Mouse (Mus musculus): ENCODE results near the gene Spag17. TPM values are rescaled to one million over a fixed set of nuclear protein-coding genes. Genes with fewer than 3 reads are reported as not detected.
A peak's percentile ranks its signal among the peaks of the same experiment; 100 is the strongest.
"Not testable (repeated sequence)": the region's sequence is repeated elsewhere in the genome, so short reads cannot be mapped to it uniquely, and the experiment has no call there.

Gene Spag17
- polyA plus RNA-seq (2015; fragmentation: Nextera tagmentation; extraction: Ambion mirVana): 1.0 and 1.1 TPM in 2 replicates

GRCm38 (mm10) chr3:99885187-99885811 is at the start of gene Spag17:
TSS of gene Spag17 (plus strand) at chr3:99885406.
- H3K4me1 ChIP-seq: peaks cover 19% of the 10 kb centered on the region
- no peak within 1 kb of the TSS for H3K27ac ChIP-seq
- ATAC-seq (ENCODE audit: low FRiP score, low read depth): peak; percentile 57; the same call in 1 of the 2 replicates
- peak within 1 kb of the TSS; percentile 16; the same call in 1 of the 2 replicates for H3K4me2 ChIP-seq (replicated peaks)
- H3K36me3 ChIP-seq: no peaks in the 10 kb centered on the region
- no peak within 1 kb of the TSS for H3K4me3 ChIP-seq
- H3K27me3 ChIP-seq: no peaks in the 10 kb centered on the region
- H3K9ac ChIP-seq: no peak within 1 kb of the TSS
- no peaks in the 10 kb centered on the region for H3K9me3 ChIP-seq
- WGBS: 38% methylated on average over 16 of the region's 16 CpGs

DNA sequence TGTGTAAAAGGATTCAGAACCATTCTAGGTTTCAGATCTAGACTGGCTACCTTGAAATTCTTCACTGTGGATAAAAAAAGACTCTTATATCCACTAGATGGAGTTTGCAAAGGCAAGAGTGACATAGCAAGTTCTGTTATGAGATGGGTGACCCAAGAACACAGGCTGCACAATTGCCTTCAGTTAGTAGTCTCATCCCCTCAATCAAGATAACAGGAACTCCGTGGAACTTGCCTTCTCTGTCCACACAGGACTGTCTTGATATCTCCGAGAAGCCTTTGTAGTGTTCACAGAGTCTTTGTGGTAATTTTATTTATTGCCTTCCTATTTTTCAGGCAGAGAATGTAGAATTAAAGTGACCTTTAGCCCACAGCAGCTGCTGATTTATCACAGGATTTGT is 42.9 kb upstream of the Spag17 start:
- ATAC-seq (ENCODE audit: low FRiP score, low read depth): no peak
- Histone ChIP-seq H3K9ac (no peak overlapping the region), H3K4me1 (peaks cover 27% of the 10 kb centered on the region), H3K36me3 (no peaks in the 10 kb centered on the region), H3K9me3 (no peaks in the 10 kb centered on the region), H3K27ac (peak overlapping the region; percentile 29; the same call in 1 of the 2 replicates), H3K27me3 (0 out of 2 replicates have a peak, but pooled peaks cover 5% of the 10 kb centered on the region), H3K4me3 (no peak overlapping the region), H3K4me2 (replicated peaks) (no peak overlapping the region)
- WGBS: 23% methylated on average over 2 of the region's 2 CpGs

DNA sequence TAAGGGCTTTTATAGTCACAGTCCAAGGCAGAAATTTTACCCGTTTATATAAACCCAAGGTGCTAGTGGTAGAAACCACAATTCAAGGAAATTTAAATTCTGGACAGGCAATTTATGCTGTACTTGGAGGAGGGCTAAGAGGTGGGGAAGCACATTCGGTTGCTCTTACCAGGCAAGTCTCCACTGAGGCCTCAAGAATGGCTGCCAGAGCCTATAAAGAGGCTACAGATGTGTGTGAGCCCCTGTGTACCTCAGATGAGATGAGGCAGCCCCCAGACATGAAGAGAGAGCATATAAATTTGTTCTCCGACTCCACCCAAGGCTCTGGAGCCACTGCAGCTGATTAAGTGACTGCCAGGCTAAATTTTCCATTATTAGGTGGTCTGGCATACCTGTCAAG is 42.4 kb upstream of the Spag17 start:
- WGBS: 16% methylated on average over 3 of the region's 3 CpGs
- H3K9me3 ChIP-seq: no peaks in the 10 kb centered on the region

GRCm38 (mm10) chr3:99843233-99843632 is 42.0 kb upstream of the Spag17 start:
- H3K4me3 ChIP-seq: no peak overlapping the region
- H3K4me1 ChIP-seq: peaks cover 27% of the 10 kb centered on the region
- 0 out of 2 replicates have a peak, but pooled peaks cover 5% of the 10 kb centered on the region for H3K27me3 ChIP-seq
- ATAC-seq (ENCODE audit: low FRiP score, low read depth): no peak
- no peaks in the 10 kb centered on the region for H3K9me3 ChIP-seq
- WGBS: 77% methylated on average over 6 of the region's 6 CpGs
- no peak overlapping the region for H3K27ac ChIP-seq
- H3K36me3 ChIP-seq: no peaks in the 10 kb centered on the region
- H3K4me2 ChIP-seq (replicated peaks): no peak overlapping the region
- no peak overlapping the region for H3K9ac ChIP-seq

More for the DNA sequence above, 42.4 kb upstream of the Spag17 start:
- ATAC-seq (ENCODE audit: low FRiP score, low read depth): peak; percentile 87
- no peak overlapping the region for H3K9ac ChIP-seq
- no peaks in the 10 kb centered on the region for H3K36me3 ChIP-seq
- 0 out of 2 replicates have a peak, but pooled peaks cover 5% of the 10 kb centered on the region for H3K27me3 ChIP-seq
- no peak overlapping the region for H3K4me2 ChIP-seq (replicated peaks)
- H3K27ac ChIP-seq: no peak overlapping the region; the same call in 1 of the 2 replicates
- no peak overlapping the region for H3K4me3 ChIP-seq
- peaks cover 27% of the 10 kb centered on the region for H3K4me1 ChIP-seq

- no peak; the same call in 1 of the 2 replicates for ATAC-seq (ENCODE audit: low FRiP score, low read depth)
- Histone ChIP-seq H3K4me2 (replicated peaks) (no peak overlapping the region), H3K27ac (no peak overlapping the region), H3K9me3 (no peaks in the 10 kb centered on the region), H3K9ac (no peak overlapping the region), H3K4me1 (peaks cover 14% of the 10 kb centered on the region), H3K36me3 (no peaks in the 10 kb centered on the region), H3K27me3 (no peaks in the 10 kb centered on the region), H3K4me3 (no peak overlapping the region)
- WGBS: 74% methylated on average over 7 of the region's 7 CpGs
Measured at GRCm38 (mm10) chr3:99850926-99851325, 34.3 kb upstream of the Spag17 start.

- WGBS: 25% methylated on average over 3 of the region's 3 CpGs
- Histone ChIP-seq H3K4me1 (peaks cover 22% of the 10 kb centered on the region), H3K9ac (no peak overlapping the region), H3K36me3 (no peaks in the 10 kb centered on the region), H3K27ac (no peak overlapping the region), H3K4me2 (replicated peaks) (no peak overlapping the region), H3K4me3 (no peak overlapping the region), H3K27me3 (no peaks in the 10 kb centered on the region), H3K9me3 (no peaks in the 10 kb centered on the region)
- no peak for ATAC-seq (ENCODE audit: low FRiP score, low read depth)
Measured at GRCm38 (mm10) chr3:99854595-99854994, 30.6 kb upstream of the Spag17 start.

- Histone ChIP-seq H3K4me3 (no peak overlapping the region), H3K4me1 (peaks cover 22% of the 10 kb centered on the region), H3K27me3 (no peaks in the 10 kb centered on the region), H3K9me3 (no peaks in the 10 kb centered on the region), H3K9ac (no peak overlapping the region), H3K4me2 (replicated peaks) (no peak overlapping the region), H3K27ac (no peak overlapping the region), H3K36me3 (no peaks in the 10 kb centered on the region)
- ATAC-seq (ENCODE audit: low FRiP score, low read depth): no peak
- WGBS: 76% methylated on average over 3 of the region's 3 CpGs
Measured at GRCm38 (mm10) chr3:99858922-99859321, 26.3 kb upstream of the Spag17 start.

DNA sequence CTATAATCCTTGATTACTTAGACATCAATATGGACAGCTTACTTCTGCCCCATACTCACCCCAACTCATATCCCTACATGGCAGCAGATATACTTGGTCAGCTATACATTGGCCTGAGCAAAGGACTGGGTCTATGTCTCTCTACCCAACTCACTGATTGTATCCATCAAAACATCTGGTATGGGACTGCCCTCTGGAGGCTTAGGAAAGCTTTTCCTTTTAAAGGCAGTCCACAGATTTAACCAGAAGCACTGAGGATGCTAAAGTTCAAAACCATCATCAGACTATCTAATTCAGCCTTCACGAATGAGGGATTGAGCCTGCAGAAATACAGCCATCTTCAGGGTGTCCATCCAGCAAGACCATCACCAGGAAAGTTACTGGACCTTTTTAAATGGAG is 20.5 kb upstream of the Spag17 start:
- ATAC-seq (ENCODE audit: low FRiP score, low read depth): no peak
- Histone ChIP-seq H3K27me3 (no peaks in the 10 kb centered on the region), H3K4me2 (replicated peaks) (no peak overlapping the region), H3K9me3 (no peaks in the 10 kb centered on the region), H3K36me3 (no peaks in the 10 kb centered on the region), H3K27ac (no peak overlapping the region), H3K4me1 (no peaks in the 10 kb centered on the region), H3K9ac (no peak overlapping the region), H3K4me3 (no peak overlapping the region)
- WGBS: 76% methylated on average over 1 of the region's 1 CpGs

- no peaks in the 10 kb centered on the region for H3K36me3 ChIP-seq
- H3K4me3 ChIP-seq: no peak overlapping the region
- ATAC-seq (ENCODE audit: low FRiP score, low read depth): no peak
- H3K9ac ChIP-seq: no peak overlapping the region
- H3K4me2 ChIP-seq (replicated peaks): no peak overlapping the region
- H3K27me3 ChIP-seq: no peaks in the 10 kb centered on the region
- no peak overlapping the region for H3K27ac ChIP-seq
- no peaks in the 10 kb centered on the region for H3K9me3 ChIP-seq
- no peaks in the 10 kb centered on the region for H3K4me1 ChIP-seq
Measured at GRCm38 (mm10) chr3:99875137-99875536, 10.1 kb upstream of the Spag17 start.

DNA sequence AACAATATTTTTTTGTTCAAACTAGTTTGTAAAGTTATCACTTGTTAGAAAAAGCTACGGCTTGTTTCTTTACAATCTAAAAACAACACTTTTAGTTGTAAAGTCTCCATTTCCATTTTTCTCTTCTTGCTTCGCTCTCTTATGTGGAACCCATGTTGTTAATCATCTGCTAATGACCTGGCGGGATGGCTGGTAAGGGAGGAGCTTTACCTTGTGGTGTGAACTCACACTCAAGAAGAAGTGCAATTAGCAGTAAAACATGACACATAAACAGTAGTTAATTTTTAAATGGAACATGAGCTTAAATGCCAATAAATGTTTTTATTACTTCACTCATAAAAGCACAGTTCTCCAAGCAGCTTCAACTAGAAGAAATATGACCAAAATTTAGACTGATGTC is 3.7 kb upstream of the Spag17 start:
- no peak overlapping the region for H3K4me2 ChIP-seq (replicated peaks)
- H3K9me3 ChIP-seq: no peaks in the 10 kb centered on the region
- peaks cover 13% of the 10 kb centered on the region for H3K4me1 ChIP-seq
- 41% methylated on average over 3 of the region's 3 CpGs for WGBS
- ATAC-seq (ENCODE audit: low FRiP score, low read depth): no peak
- no peak overlapping the region for H3K4me3 ChIP-seq
- H3K27me3 ChIP-seq: no peaks in the 10 kb centered on the region
- H3K27ac ChIP-seq: no peak overlapping the region
- H3K9ac ChIP-seq: no peak overlapping the region
- H3K36me3 ChIP-seq: no peaks in the 10 kb centered on the region

GRCm38 (mm10) chr3:99883988-99884564 is 1.1 kb upstream of the Spag17 start:
- Histone ChIP-seq H3K36me3 (no peaks in the 10 kb centered on the region), H3K4me3 (no peak overlapping the region), H3K9me3 (no peaks in the 10 kb centered on the region), H3K27ac (no peak overlapping the region), H3K27me3 (no peaks in the 10 kb centered on the region), H3K4me2 (replicated peaks) (no peak overlapping the region), H3K9ac (no peak overlapping the region), H3K4me1 (peaks cover 19% of the 10 kb centered on the region)
- WGBS: 69% methylated on average over 6 of the region's 6 CpGs
- no peak for ATAC-seq (ENCODE audit: low FRiP score, low read depth)

DNA sequence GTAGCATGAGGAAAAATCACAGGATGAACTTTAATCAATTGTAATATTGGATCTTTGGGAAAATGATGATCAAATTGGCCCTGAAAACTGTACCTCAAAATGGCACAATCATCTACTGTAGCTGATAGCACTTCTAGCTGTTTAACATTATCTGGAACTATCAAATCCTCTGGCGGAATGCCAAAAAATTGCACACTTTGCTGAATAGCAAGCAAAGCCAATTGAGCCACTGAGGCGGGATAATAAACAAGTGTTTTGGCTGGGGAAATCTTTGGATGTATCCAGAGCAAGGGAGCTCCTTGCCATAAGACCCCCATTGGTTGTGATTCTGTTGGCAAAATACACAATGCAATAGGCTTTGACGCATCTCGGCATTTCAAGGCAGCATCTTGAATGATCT is 9.5 kb downstream of the Spag17 start:
- H3K4me1 ChIP-seq; ATAC-seq (ENCODE audit: low FRiP score, low read depth); H3K27me3 ChIP-seq; H3K9ac ChIP-seq; H3K27ac ChIP-seq; H3K36me3 ChIP-seq; H3K4me3 ChIP-seq; H3K4me2 ChIP-seq (replicated peaks): not testable (repeated sequence)
- 98% methylated on average over 4 of the region's 4 CpGs for WGBS
- peaks cover 34% of the 10 kb centered on the region for H3K9me3 ChIP-seq

Data from limb, embryonic 13.5 days (tissue).